Mouse (Mus musculus): ENCODE measurements around the gene Eral1. TPM values are rescaled to one million over a fixed set of nuclear protein-coding genes. Genes with fewer than 3 reads are reported as not detected.

The Eral1 gene
- 27.6 TPM in 2 replicates for polyA plus RNA-seq (2015; fragmentation: Nextera tagmentation; extraction: Ambion mirVana)

DNA sequence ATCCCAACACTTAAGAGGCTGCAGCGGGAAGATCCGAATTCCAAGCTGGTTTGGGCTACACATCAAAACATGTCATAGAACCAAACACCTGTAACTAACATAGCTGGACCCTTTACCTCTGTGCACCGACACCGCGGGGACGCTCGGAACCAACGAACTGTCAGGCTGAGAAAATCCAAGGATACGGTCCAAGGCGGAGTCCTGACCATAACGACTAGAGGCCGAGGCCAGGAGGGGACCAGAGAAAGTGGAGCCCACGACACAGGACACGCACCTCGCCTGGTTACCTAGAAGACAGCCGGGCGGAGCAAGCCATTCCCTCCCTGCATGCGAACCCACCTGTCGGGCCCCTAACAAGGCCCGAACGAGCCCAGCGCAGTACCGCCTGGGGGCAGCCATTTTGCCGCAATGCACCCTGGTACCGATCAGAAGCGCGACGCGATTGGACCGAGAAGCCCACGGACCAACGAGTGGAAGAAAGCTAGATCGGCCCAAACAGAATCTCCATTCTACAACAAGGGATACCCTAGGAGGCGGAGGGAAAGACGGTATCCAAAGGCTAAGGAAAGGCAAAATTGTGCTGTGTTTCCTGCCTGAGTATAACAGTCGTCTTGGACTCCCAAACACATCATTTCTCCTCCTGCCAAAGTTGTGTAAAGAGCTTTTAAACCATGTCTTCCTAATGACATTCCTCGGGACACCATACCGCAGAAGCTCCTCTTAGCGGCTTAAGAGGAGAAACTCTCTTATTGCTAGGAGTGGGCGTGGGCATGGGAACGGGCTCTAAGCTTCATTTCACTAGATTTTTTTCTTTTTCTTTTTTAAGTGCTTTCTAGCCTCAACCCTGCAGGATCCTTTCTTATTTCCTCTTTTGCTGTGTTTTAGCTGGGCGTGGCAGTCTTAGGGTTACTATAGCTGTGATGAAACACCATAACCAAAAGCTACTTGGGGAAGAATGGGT, at the start of gene Eral1:
Gene Eral1, minus strand, starts transcription at position 423 of the 961 bp plus-strand sequence.
- Histone ChIP-seq H3K4me3 (ENCODE audit: low read length) (peak within 1 kb of the TSS; percentile 89), H3K27ac (ENCODE audit: low read length) (peak within 1 kb of the TSS; percentile 79), H3K9me3 (replicated peaks; ENCODE audit: control insufficient read depth, low read length) (no peaks in the 10 kb centered on the region), H3K9ac (ENCODE audit: low read length) (peak within 1 kb of the TSS; percentile 91), H3K36me3 (ENCODE audit: control insufficient read depth, insufficient read depth) (peaks cover 19% of the 10 kb centered on the region), H3K4me2 (ENCODE audit: low read depth, low read length) (peak within 1 kb of the TSS; percentile 81), H3K27me3 (ENCODE audit: control insufficient read depth, insufficient read depth, low read length) (no peaks in the 10 kb centered on the region), H3K4me1 (ENCODE audit: control insufficient read depth, insufficient read depth, low read length) (peaks cover 13% of the 10 kb centered on the region)
- ATAC-seq (replicated peaks; ENCODE audit: extremely low read depth, insufficient read depth, low FRiP score) = peak; percentile 91
- 2% methylated on average over 42 of the region's 42 CpGs for WGBS

GRCm38 (mm10) chr11:78129458-78129857, 49.3 kb upstream of the Eral1 start:
- H3K4me3 ChIP-seq (ENCODE audit: low read length) = no peak overlapping the region
- 47% methylated on average over 8 of the region's 8 CpGs for WGBS
- no peak overlapping the region for H3K4me2 ChIP-seq (ENCODE audit: low read depth, low read length)
- no peaks in the 10 kb centered on the region for H3K36me3 ChIP-seq (ENCODE audit: control insufficient read depth, insufficient read depth)
- no peak overlapping the region for H3K9ac ChIP-seq (ENCODE audit: low read length)
- H3K27ac ChIP-seq (ENCODE audit: low read length) = 0 out of 2 replicates have a peak overlapping the region, but pooled peaks have one; percentile 4
- no peaks in the 10 kb centered on the region for H3K27me3 ChIP-seq (ENCODE audit: control insufficient read depth, insufficient read depth, low read length)
- ATAC-seq (replicated peaks; ENCODE audit: extremely low read depth, insufficient read depth, low FRiP score) = no peak
- peaks cover 21% of the 10 kb centered on the region for H3K4me1 ChIP-seq (ENCODE audit: control insufficient read depth, insufficient read depth, low read length)
- H3K9me3 ChIP-seq (replicated peaks; ENCODE audit: control insufficient read depth, low read length) = no peaks in the 10 kb centered on the region

- Histone ChIP-seq H3K36me3 (ENCODE audit: control insufficient read depth, insufficient read depth) (no peaks in the 10 kb centered on the region), H3K9me3 (replicated peaks; ENCODE audit: control insufficient read depth, low read length) (no peaks in the 10 kb centered on the region), H3K4me1 (ENCODE audit: control insufficient read depth, insufficient read depth, low read length) (peaks cover 10% of the 10 kb centered on the region; the same call in 1 of the 2 replicates), H3K9ac (ENCODE audit: low read length) (no peak overlapping the region), H3K4me2 (ENCODE audit: low read depth, low read length) (no peak overlapping the region), H3K27me3 (ENCODE audit: control insufficient read depth, insufficient read depth, low read length) (no peaks in the 10 kb centered on the region), H3K27ac (ENCODE audit: low read length) (no peak overlapping the region), H3K4me3 (ENCODE audit: low read length) (no peak overlapping the region)
- ATAC-seq (replicated peaks; ENCODE audit: extremely low read depth, insufficient read depth, low FRiP score) = no peak
- WGBS = 69% methylated on average over 4 of the region's 4 CpGs
These were observed 46.6 kb upstream of the Eral1 start for GRCm38 (mm10) chr11:78126739-78127138.

DNA sequence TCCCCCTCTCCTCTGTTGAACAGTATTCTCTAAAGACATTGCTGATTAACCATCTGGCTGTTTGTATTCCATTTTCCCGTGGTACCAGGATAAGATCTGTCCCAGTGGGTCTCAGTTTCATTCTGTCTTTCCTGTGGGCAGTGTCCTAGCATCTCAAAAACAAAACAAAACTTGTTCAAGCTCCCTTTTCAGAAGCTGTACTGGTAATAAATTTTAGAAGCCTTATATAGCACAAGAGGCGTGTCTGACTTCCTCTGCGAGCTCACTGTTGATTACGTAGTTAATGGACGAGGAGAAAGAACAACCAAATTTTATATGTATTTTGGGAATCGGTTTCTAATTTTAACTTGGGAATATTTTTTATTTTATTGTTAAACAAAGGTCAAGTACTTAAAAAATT, 45.5 kb upstream of the Eral1 start:
- no peak for ATAC-seq (replicated peaks; ENCODE audit: extremely low read depth, insufficient read depth, low FRiP score)
- Histone ChIP-seq H3K9ac (ENCODE audit: low read length) (no peak overlapping the region), H3K4me2 (ENCODE audit: low read depth, low read length) (no peak overlapping the region), H3K27ac (ENCODE audit: low read length) (no peak overlapping the region), H3K36me3 (ENCODE audit: control insufficient read depth, insufficient read depth) (no peaks in the 10 kb centered on the region), H3K9me3 (replicated peaks; ENCODE audit: control insufficient read depth, low read length) (no peaks in the 10 kb centered on the region), H3K4me1 (ENCODE audit: control insufficient read depth, insufficient read depth, low read length) (peaks cover 17% of the 10 kb centered on the region), H3K4me3 (ENCODE audit: low read length) (no peak overlapping the region), H3K27me3 (ENCODE audit: control insufficient read depth, insufficient read depth, low read length) (no peaks in the 10 kb centered on the region)
- 68% methylated on average over 6 of the region's 6 CpGs for WGBS

DNA sequence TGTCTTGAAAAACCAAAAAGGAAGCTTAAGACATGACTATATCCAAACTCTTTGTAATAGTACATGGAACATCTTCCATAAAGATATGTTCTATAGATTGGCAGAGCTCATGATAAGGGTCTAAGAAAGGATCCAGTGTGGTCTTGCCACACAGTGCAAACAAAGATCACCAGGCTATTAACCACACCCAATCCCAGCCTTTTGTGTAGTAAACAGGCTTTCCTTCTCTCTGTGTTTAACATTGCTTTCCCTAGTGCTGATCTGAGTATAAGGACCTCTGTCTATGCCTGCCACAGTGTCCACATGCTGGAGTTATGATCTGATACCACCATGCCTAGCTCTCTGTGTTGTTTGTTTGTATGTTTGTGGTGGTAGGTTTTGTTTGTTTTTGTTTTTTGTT, 43.6 kb upstream of the Eral1 start:
- Histone ChIP-seq H3K36me3 (ENCODE audit: control insufficient read depth, insufficient read depth) (no peaks in the 10 kb centered on the region), H3K4me3 (ENCODE audit: low read length) (no peak overlapping the region), H3K27ac (ENCODE audit: low read length) (no peak overlapping the region), H3K4me2 (ENCODE audit: low read depth, low read length) (no peak overlapping the region), H3K27me3 (ENCODE audit: control insufficient read depth, insufficient read depth, low read length) (no peaks in the 10 kb centered on the region), H3K9me3 (replicated peaks; ENCODE audit: control insufficient read depth, low read length) (no peaks in the 10 kb centered on the region), H3K9ac (ENCODE audit: low read length) (no peak overlapping the region), H3K4me1 (ENCODE audit: control insufficient read depth, insufficient read depth, low read length) (peaks cover 18% of the 10 kb centered on the region)
- no peak for ATAC-seq (replicated peaks; ENCODE audit: extremely low read depth, insufficient read depth, low FRiP score)

GRCm38 (mm10) chr11:78122815-78123214, 42.6 kb upstream of the Eral1 start:
- no peak overlapping the region for H3K4me2 ChIP-seq (ENCODE audit: low read depth, low read length)
- no peak for ATAC-seq (replicated peaks; ENCODE audit: extremely low read depth, insufficient read depth, low FRiP score)
- no peaks in the 10 kb centered on the region for H3K27me3 ChIP-seq (ENCODE audit: control insufficient read depth, insufficient read depth, low read length)
- H3K9me3 ChIP-seq (replicated peaks; ENCODE audit: control insufficient read depth, low read length) = no peaks in the 10 kb centered on the region
- H3K4me1 ChIP-seq (ENCODE audit: control insufficient read depth, insufficient read depth, low read length) = peaks cover 20% of the 10 kb centered on the region
- H3K36me3 ChIP-seq (ENCODE audit: control insufficient read depth, insufficient read depth) = no peaks in the 10 kb centered on the region
- no peak overlapping the region for H3K4me3 ChIP-seq (ENCODE audit: low read length)
- no peak overlapping the region for H3K9ac ChIP-seq (ENCODE audit: low read length)
- H3K27ac ChIP-seq (ENCODE audit: low read length) = no peak overlapping the region
- WGBS = 72% methylated on average over 4 of the region's 4 CpGs

DNA sequence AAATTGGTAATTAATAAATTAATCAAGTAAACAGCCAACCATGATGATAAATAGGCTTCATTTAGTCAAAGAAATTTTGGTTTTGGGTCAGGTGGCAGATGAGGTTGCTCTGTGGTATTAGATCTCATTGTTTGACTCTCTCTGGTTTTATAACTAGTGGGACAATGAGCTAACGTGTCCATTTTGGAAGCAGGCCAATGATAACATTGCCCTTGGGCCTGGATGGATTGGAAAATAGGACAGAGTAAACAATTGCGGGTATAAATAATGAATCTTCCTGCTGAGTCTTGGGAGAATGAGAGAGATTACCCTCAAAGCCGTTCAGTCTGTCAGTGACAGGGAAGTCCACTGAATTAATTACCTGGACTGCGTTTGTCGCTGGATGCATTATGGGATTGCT, 41.0 kb upstream of the Eral1 start:
- WGBS = 54% methylated on average over 5 of the region's 5 CpGs
- no peaks in the 10 kb centered on the region for H3K9me3 ChIP-seq (replicated peaks; ENCODE audit: control insufficient read depth, low read length)
- no peak for ATAC-seq (replicated peaks; ENCODE audit: extremely low read depth, insufficient read depth, low FRiP score)
- peaks cover 28% of the 10 kb centered on the region for H3K4me1 ChIP-seq (ENCODE audit: control insufficient read depth, insufficient read depth, low read length)
- no peak overlapping the region for H3K4me3 ChIP-seq (ENCODE audit: low read length)
- H3K27me3 ChIP-seq (ENCODE audit: control insufficient read depth, insufficient read depth, low read length) = no peaks in the 10 kb centered on the region
- H3K36me3 ChIP-seq (ENCODE audit: control insufficient read depth, insufficient read depth) = no peaks in the 10 kb centered on the region
- H3K27ac ChIP-seq (ENCODE audit: low read length) = no peak overlapping the region
- no peak overlapping the region for H3K4me2 ChIP-seq (ENCODE audit: low read depth, low read length)
- H3K9ac ChIP-seq (ENCODE audit: low read length) = no peak overlapping the region

DNA sequence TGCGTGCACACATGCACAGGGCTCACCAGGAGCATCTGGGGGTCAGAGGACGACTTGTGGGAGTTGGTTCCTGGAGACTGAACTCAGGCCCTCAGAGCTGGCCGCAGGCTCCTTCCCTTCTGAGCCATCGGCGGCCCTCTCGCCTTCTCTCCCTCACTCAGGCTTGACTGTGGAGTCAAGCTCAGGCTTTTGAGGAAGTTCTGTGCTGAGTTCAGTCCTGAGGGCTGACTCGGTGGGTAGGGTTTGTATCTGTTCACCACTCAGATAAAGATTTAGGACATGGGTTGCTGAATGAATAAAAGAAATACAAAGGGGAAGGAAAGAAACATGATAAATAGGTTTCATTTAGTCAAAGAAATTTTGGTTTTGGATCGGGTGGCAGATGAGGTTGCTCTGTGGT, 39.7 kb upstream of the Eral1 start:
- Histone ChIP-seq H3K4me1 (ENCODE audit: control insufficient read depth, insufficient read depth, low read length) (peaks cover 34% of the 10 kb centered on the region), H3K27ac (ENCODE audit: low read length) (no peak overlapping the region), H3K36me3 (ENCODE audit: control insufficient read depth, insufficient read depth) (no peaks in the 10 kb centered on the region), H3K4me2 (ENCODE audit: low read depth, low read length) (no peak overlapping the region), H3K27me3 (ENCODE audit: control insufficient read depth, insufficient read depth, low read length) (no peaks in the 10 kb centered on the region), H3K9ac (ENCODE audit: low read length) (no peak overlapping the region), H3K4me3 (ENCODE audit: low read length) (no peak overlapping the region), H3K9me3 (replicated peaks; ENCODE audit: control insufficient read depth, low read length) (no peaks in the 10 kb centered on the region)
- ATAC-seq (replicated peaks; ENCODE audit: extremely low read depth, insufficient read depth, low FRiP score) = no peak
- 51% methylated on average over 8 of the region's 8 CpGs for WGBS

DNA sequence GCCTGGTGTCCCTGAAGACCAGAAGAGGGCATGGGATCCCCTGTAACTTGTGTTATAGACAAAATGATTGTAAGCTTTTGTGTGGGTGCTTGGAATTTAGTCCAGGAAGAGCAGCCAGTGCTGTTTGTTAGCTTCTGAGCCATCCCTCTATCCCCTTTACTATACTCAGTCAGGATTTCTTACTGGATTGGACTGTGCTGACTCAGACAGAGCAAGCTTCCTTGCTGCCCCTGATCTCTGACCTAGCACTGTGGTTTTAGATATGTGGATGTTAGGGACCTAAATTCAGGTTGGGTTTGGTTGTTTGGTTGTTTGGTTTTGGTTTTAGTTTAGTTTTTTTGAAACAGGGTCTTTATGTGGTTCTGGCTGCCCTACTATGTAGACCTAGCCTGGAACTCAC, 38.3 kb upstream of the Eral1 start:
- H3K27ac ChIP-seq (ENCODE audit: low read length) = no peak overlapping the region
- no peaks in the 10 kb centered on the region for H3K27me3 ChIP-seq (ENCODE audit: control insufficient read depth, insufficient read depth, low read length)
- no peak overlapping the region for H3K9ac ChIP-seq (ENCODE audit: low read length)
- H3K4me1 ChIP-seq (ENCODE audit: control insufficient read depth, insufficient read depth, low read length) = peaks cover 41% of the 10 kb centered on the region
- no peak overlapping the region for H3K4me2 ChIP-seq (ENCODE audit: low read depth, low read length)
- H3K9me3 ChIP-seq (replicated peaks; ENCODE audit: control insufficient read depth, low read length) = no peaks in the 10 kb centered on the region
- no peak for ATAC-seq (replicated peaks; ENCODE audit: extremely low read depth, insufficient read depth, low FRiP score)
- no peak overlapping the region for H3K4me3 ChIP-seq (ENCODE audit: low read length)
- no peaks in the 10 kb centered on the region for H3K36me3 ChIP-seq (ENCODE audit: control insufficient read depth, insufficient read depth)
